Mouse (Mus musculus) heart, postnatal 0 days (tissue): ENCODE results near the gene Lrrc3.

Experiments used
- CTCF ChIP-seq: IDR thresholded peaks from 2 replicates; pipeline ENCODE4 v1.5.1; 2016; ENCODE audit warnings: antibody characterized with exemption, control low read depth, low read depth
- EP300 ChIP-seq: IDR thresholded peaks from 2 replicates; pipeline ENCODE4 v1.6.1; 2016; ENCODE audit warnings: antibody characterized with exemption, low read depth

- TF ChIP-seq CTCF (no peak), EP300 (no peak)
These were observed 25.0 kb upstream of the Lrrc3 start for GRCm38 (mm10) chr10:77927375-77927774.
